Mouse (Mus musculus) heart, embryonic 16.5 days (tissue): ENCODE measurements around the gene Tulp2. TPM values are rescaled to one million over a fixed set of nuclear protein-coding genes. Genes with fewer than 3 reads are reported as not detected.
"Not testable (repeated sequence)": the region's sequence is repeated elsewhere in the genome, so short reads cannot be mapped to it uniquely, and the experiment has no call there.

Experiments used
- ATAC-seq: fragments of 200-750 bp; cut with Nextera tagmentation; replicated peaks from 2 replicates; pipeline ENCODE4 v1.8.0; 2017; ENCODE audit warnings: moderate number of reproducible peaks; ENCODE audit not compliant: insufficient read depth, low FRiP score; ENCODE audit errors: extremely low read depth
- H3K27ac ChIP-seq: fragments of 300-500 bp; sonication (generic); 2 replicates; pipeline ENCODE4 v1.5.1; 2014; ENCODE audit warnings: mild to moderate bottlenecking, low read length, control low read depth, moderate library complexity
- H3K27me3 ChIP-seq: fragments of 300-500 bp; sonication (generic); 2 replicates; pipeline ENCODE4 v1.6.1; 2014; ENCODE audit warnings: low read length, mixed read lengths; ENCODE audit not compliant: control insufficient read depth, insufficient read depth
- H3K36me3 ChIP-seq: fragments of 300-500 bp; sonication (generic); 2 replicates; pipeline ENCODE4 v1.6.1; 2014; ENCODE audit not compliant: control insufficient read depth, insufficient read depth
- H3K4me1 ChIP-seq: fragments of 300-500 bp; sonication (generic); 2 replicates; pipeline ENCODE4 v1.6.1; 2014; ENCODE audit warnings: low read length, mixed read lengths; ENCODE audit not compliant: control insufficient read depth, insufficient read depth
- H3K4me2 ChIP-seq: fragments of 300-500 bp; sonication (generic); 2 replicates; pipeline ENCODE4 v1.6.1; 2014; ENCODE audit warnings: low read depth, mild to moderate bottlenecking, control low read depth, low read length
- H3K4me3 ChIP-seq: fragments of 300-500 bp; sonication (generic); 2 replicates; pipeline ENCODE4 v1.5.1; 2014; ENCODE audit warnings: mild to moderate bottlenecking, control low read depth, low read length
- H3K9ac ChIP-seq: fragments of 300-500 bp; sonication (generic); 2 replicates; pipeline ENCODE4 v1.6.1; 2014; ENCODE audit warnings: low read length, control low read depth
- H3K9me3 ChIP-seq: fragments of 300-500 bp; sonication (generic); replicated peaks from 2 replicates; pipeline ENCODE4 v1.6.1; 2016; ENCODE audit warnings: low read length; ENCODE audit not compliant: control insufficient read depth
- WGBS: fragments of 180-500 bp; shearing (Covaris S2); extraction: QIAGEN DNeasy Blood & Tissue Kit; methylation state at CpG from one replicate; pipeline ENCODE4 v1.1.7; 2014; 5-methylcytosine and 5-hydroxymethylcytosine counted together
- polyA plus RNA-seq: library from polyadenylated mRNA; unstranded; fragments of >200 nt; fragmentation: Nextera tagmentation; extraction: Ambion mirVana; gene quantifications from 2 replicates; pipeline ENCODE4 v1.2.1, GENCODE M21; 2015

Gene Tulp2
- polyA plus RNA-seq, 1 experiment from 2014 or later = 0.71 TPM

- peaks cover 36% of the 10 kb centered on the region for H3K4me1 ChIP-seq
- H3K36me3 ChIP-seq = peaks cover 44% of the 10 kb centered on the region
- peak overlapping the region; percentile 95 for H3K27ac ChIP-seq
- under 1% methylated on average over 42 of the region's 43 CpGs for WGBS
- no peaks in the 10 kb centered on the region for H3K27me3 ChIP-seq
- peak overlapping the region; percentile 70 for H3K4me3 ChIP-seq
- peak; percentile 62 for ATAC-seq
- peak overlapping the region; percentile 92 for H3K9ac ChIP-seq
- H3K9me3 ChIP-seq = no peaks in the 10 kb centered on the region
- H3K4me2 ChIP-seq = peak overlapping the region; percentile 71
These were observed 22.7 kb upstream of the Tulp2 start for GRCm38 (mm10) chr7:45458748-45459563.

GRCm38 (mm10) chr7:45459564-45460140 lies 22.0 kb upstream of the Tulp2 start, which contains the start of gene Ftl1:
TSS of gene Ftl1 (minus strand) at chr7:45459884.
- WGBS = under 1% methylated on average over 25 of the region's 37 CpGs
- H3K27ac ChIP-seq = peak within 1 kb of the TSS; percentile 95

GRCm38 (mm10) chr7:45460377-45460776 lies 21.3 kb upstream of the Tulp2 start:
- peak overlapping the region; percentile 70 for H3K4me3 ChIP-seq
- peaks cover 36% of the 10 kb centered on the region for H3K4me1 ChIP-seq

More at GRCm38 (mm10) chr7:45459564-45460140, 22.0 kb upstream of the Tulp2 start, which contains the start of gene Ftl1:
- peak within 1 kb of the TSS; percentile 70 for H3K4me3 ChIP-seq
- H3K27me3 ChIP-seq, H3K9me3 ChIP-seq: not testable (repeated sequence)
- peaks cover 39% of the 10 kb centered on the region for H3K36me3 ChIP-seq
- ATAC-seq = peak; percentile 95
- peak within 1 kb of the TSS; percentile 74 for H3K4me2 ChIP-seq
- H3K9ac ChIP-seq = peak within 1 kb of the TSS; percentile 92
- peaks cover 36% of the 10 kb centered on the region for H3K4me1 ChIP-seq

DNA sequence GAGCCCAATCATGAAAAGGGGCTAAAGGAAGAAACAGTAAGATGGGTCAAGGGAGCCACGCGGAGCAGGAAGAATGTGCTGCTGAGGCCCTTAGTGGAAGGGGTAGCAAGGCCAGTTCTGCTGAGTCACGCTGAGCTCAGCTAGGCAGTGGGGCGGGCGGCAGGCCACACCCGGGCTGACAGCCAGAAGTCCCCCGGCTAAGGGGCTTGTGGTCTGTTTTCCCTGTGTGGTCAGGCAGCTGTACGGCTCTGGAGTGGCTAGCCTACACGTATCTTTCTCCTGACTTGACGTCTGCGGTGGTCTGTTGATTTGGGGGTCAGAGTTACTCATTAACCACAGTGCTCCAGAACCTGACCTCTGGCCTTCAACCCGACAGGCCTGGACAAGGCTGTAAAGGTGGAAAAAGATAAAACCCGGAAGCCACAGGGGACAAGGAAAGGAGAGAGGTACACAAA lies 20.8 kb upstream of the Tulp2 start:
- 9% methylated on average over 13 of the region's 13 CpGs for WGBS
- peak overlapping the region; percentile 90 for H3K27ac ChIP-seq
- H3K4me3 ChIP-seq = no peak overlapping the region; the same call in 1 of the 2 replicates
- ATAC-seq = 0 out of 2 replicates have a peak, but pooled peaks have one; percentile 5
- H3K4me2 ChIP-seq = peak overlapping the region; percentile 21
- H3K9me3 ChIP-seq = no peaks in the 10 kb centered on the region
- H3K27me3 ChIP-seq = no peaks in the 10 kb centered on the region
- H3K36me3 ChIP-seq = peaks cover 31% of the 10 kb centered on the region
- H3K9ac ChIP-seq = peak overlapping the region; percentile 75
- H3K4me1 ChIP-seq = peaks cover 40% of the 10 kb centered on the region

More at GRCm38 (mm10) chr7:45460377-45460776, 21.3 kb upstream of the Tulp2 start:
- WGBS = 67% methylated on average over 7 of the region's 7 CpGs
- H3K36me3 ChIP-seq = peaks cover 32% of the 10 kb centered on the region
- peak overlapping the region; percentile 90 for H3K27ac ChIP-seq
- peak overlapping the region; percentile 75 for H3K9ac ChIP-seq
- no peaks in the 10 kb centered on the region for H3K27me3 ChIP-seq
- ATAC-seq = no peak
- H3K9me3 ChIP-seq = no peaks in the 10 kb centered on the region
- peak overlapping the region; percentile 74 for H3K4me2 ChIP-seq

DNA sequence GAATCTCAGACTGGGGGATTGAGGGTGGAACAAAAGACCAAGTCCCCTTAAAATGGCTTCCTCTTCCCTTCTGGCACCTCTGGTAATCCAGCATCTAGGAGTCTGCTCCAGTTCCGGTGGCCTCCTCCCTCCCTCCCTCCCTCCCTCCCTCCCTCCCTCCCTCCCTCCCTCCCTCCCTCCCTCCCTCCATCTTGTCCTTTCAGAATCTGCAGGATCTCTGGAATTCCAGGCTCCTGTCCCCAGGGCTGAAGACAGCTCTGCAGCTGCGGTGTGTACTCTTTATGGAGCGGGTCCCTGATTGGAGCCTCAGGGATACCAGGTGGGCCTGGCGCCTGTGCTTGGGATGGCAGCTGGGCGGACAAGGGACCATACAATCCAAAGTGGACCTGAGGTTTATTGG lies 20.4 kb upstream of the Tulp2 start:
- 50% methylated on average over 5 of the region's 5 CpGs for WGBS
- peaks cover 31% of the 10 kb centered on the region for H3K36me3 ChIP-seq
- peaks cover 40% of the 10 kb centered on the region for H3K4me1 ChIP-seq
- H3K4me2 ChIP-seq = peak overlapping the region; percentile 21; the same call in 1 of the 2 replicates
- peak overlapping the region; percentile 75; the same call in 1 of the 2 replicates for H3K9ac ChIP-seq
- peak overlapping the region; percentile 90 for H3K27ac ChIP-seq
- no peak for ATAC-seq
- no peak overlapping the region for H3K4me3 ChIP-seq
- no peaks in the 10 kb centered on the region for H3K9me3 ChIP-seq
- no peaks in the 10 kb centered on the region for H3K27me3 ChIP-seq

- H3K4me3 ChIP-seq = no peak overlapping the region
- H3K9me3 ChIP-seq = no peaks in the 10 kb centered on the region
- H3K36me3 ChIP-seq = peaks cover 31% of the 10 kb centered on the region
- H3K27me3 ChIP-seq = no peaks in the 10 kb centered on the region
- H3K4me2 ChIP-seq = no peak overlapping the region
- no peak overlapping the region for H3K9ac ChIP-seq
- no peak overlapping the region; the same call in 1 of the 2 replicates for H3K27ac ChIP-seq
- H3K4me1 ChIP-seq = peaks cover 35% of the 10 kb centered on the region
- ATAC-seq = no peak
- 93% methylated on average over 4 of the region's 4 CpGs for whole genome bisulfite sequencing
These were observed 19.9 kb upstream of the Tulp2 start for GRCm38 (mm10) chr7:45461781-45462180.

GRCm38 (mm10) chr7:45462325-45462724 lies 19.4 kb upstream of the Tulp2 start:
- Histone ChIP-seq H3K9me3 (no peaks in the 10 kb centered on the region), H3K9ac (no peak overlapping the region), H3K36me3 (peaks cover 28% of the 10 kb centered on the region), H3K27me3 (no peaks in the 10 kb centered on the region), H3K4me3 (no peak overlapping the region), H3K4me1 (peaks cover 33% of the 10 kb centered on the region), H3K4me2 (no peak overlapping the region), H3K27ac (no peak overlapping the region)
- ATAC-seq = no peak
- WGBS = 88% methylated on average over 4 of the region's 4 CpGs

GRCm38 (mm10) chr7:45462868-45463267 lies 18.8 kb upstream of the Tulp2 start:
- H3K4me3 ChIP-seq, H3K9me3 ChIP-seq, H3K27me3 ChIP-seq, H3K4me2 ChIP-seq, ATAC-seq, H3K27ac ChIP-seq, H3K9ac ChIP-seq: not testable (repeated sequence)
- peaks cover 29% of the 10 kb centered on the region for H3K4me1 ChIP-seq
- WGBS = 76% methylated on average over 4 of the region's 4 CpGs
- peaks cover 24% of the 10 kb centered on the region for H3K36me3 ChIP-seq
